Mouse (Mus musculus): ENCODE data around the gene Crat.

DNA sequence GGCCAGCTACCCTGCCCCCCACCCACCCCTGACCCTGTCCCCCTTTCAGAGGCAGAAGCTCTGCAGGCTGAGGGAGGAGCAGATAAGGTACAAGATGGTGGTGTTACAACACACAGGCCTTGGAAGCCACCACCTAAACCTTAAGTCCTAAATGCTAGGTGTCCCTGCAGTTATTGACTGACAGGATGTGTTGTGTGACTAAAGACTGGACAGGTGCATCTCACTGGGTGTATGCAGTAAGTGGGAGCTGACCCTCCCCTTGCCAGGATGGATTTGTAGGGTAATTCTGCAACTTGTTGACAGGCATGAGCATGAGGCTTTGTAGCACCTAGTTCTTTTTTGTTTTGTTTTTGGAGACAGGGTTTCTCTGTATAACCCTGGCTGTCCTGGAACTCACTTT lies 28.8 kb upstream of the Crat start:
- TF ChIP-seq USF1 (IDR thresholded peaks at IDR 0.05; ENCODE audit: low read depth) = no peak
- no peak for TF ChIP-seq MYOG (IDR thresholded peaks at IDR 0.05; ENCODE audit: control insufficient read depth, extremely low read depth, insufficient read length)
- TF ChIP-seq MYOD1 (IDR thresholded peaks at IDR 0.05; ENCODE audit: control insufficient read depth, insufficient read length, low read depth) = peak; percentile 30
- no peak for TF ChIP-seq CTCF (IDR thresholded peaks at IDR 0.05; ENCODE audit: control insufficient read depth, insufficient read depth, insufficient read length)
- TF ChIP-seq MAX (IDR thresholded peaks at IDR 0.05) = no peak
- TF ChIP-seq CEBPB (IDR thresholded peaks at IDR 0.05; ENCODE audit: low read depth) = no peak
- no peak for TF ChIP-seq FOSL1 (IDR thresholded peaks at IDR 0.05; ENCODE audit: insufficient read depth, low read length, poor library complexity, severe bottlenecking)

Data from C2C12 (cell line).